Mouse (Mus musculus): ENCODE results near the gene Sfmbt2.

The Sfmbt2 gene

GRCm38 (mm10) chr2:10369676-10370075 lies 634 bp upstream of the Sfmbt2 start:
- in situ Hi-C loops (cut with MboI; ENCODE audit: low pct_unique_long_range_greater_than_20kb in 1 of 2, low sequenced_read_pairs in 2 of 2, unreplicated experiment in 1 of 2) = loop anchor here in 1 of 2 experiments (25.0 kb wide), 1 partner anchor 482 kb away; the partner anchor contains the start of genes 4930412O13Rik, 9230102O04Rik and Gata3

- in situ Hi-C loops (cut with MboI; ENCODE audit: low pct_unique_long_range_greater_than_20kb in 1 of 2, low sequenced_read_pairs in 2 of 2, unreplicated experiment in 1 of 2) = loop anchor here in 1 of 2 experiments (25.0 kb wide), 1 partner anchor 484 kb away; the partner anchor contains the start of genes 4930412O13Rik, 9230102O04Rik and Gata3
Measured at GRCm38 (mm10) chr2:10370687-10371458, 563 bp downstream of the Sfmbt2 start.

- in situ Hi-C loops (cut with MboI; ENCODE audit: low pct_unique_long_range_greater_than_20kb in 1 of 2, low sequenced_read_pairs in 2 of 2, unreplicated experiment in 1 of 2) = loop anchor here in 1 of 2 experiments (25.0 kb wide), 1 partner anchor 484 kb away; the partner anchor contains the start of genes 4930412O13Rik, 9230102O04Rik and Gata3
Measured at GRCm38 (mm10) chr2:10371459-10371817, 1.1 kb downstream of the Sfmbt2 start.

- in situ Hi-C loops (cut with MboI; ENCODE audit: low pct_unique_long_range_greater_than_20kb in 1 of 2, low sequenced_read_pairs in 2 of 2, unreplicated experiment in 1 of 2) = loop anchor here in 1 of 2 experiments (25.0 kb wide), 1 partner anchor 485 kb away; the partner anchor contains the start of genes 4930412O13Rik, 9230102O04Rik and Gata3
Measured at GRCm38 (mm10) chr2:10371899-10372298, 1.6 kb downstream of the Sfmbt2 start.

- in situ Hi-C loops (cut with MboI; ENCODE audit: low pct_unique_long_range_greater_than_20kb in 1 of 2, low sequenced_read_pairs in 2 of 2, unreplicated experiment in 1 of 2) = loop anchor here in 1 of 2 experiments (25.0 kb wide), 1 partner anchor 485 kb away; the partner anchor contains the start of genes 4930412O13Rik, 9230102O04Rik and Gata3
Measured at GRCm38 (mm10) chr2:10372321-10372723, 2.0 kb downstream of the Sfmbt2 start.

- in situ Hi-C loops (cut with MboI; ENCODE audit: low pct_unique_long_range_greater_than_20kb in 1 of 2, low sequenced_read_pairs in 2 of 2, unreplicated experiment in 1 of 2) = loop anchor here in 1 of 2 experiments (25.0 kb wide), 1 partner anchor 486 kb away; the partner anchor contains the start of genes 4930412O13Rik, 9230102O04Rik and Gata3
Measured at GRCm38 (mm10) chr2:10372776-10373507, 2.6 kb downstream of the Sfmbt2 start.

GRCm38 (mm10) chr2:10373508-10374206 lies 3.3 kb downstream of the Sfmbt2 start:
- in situ Hi-C loops (cut with MboI; ENCODE audit: low pct_unique_long_range_greater_than_20kb in 1 of 2, low sequenced_read_pairs in 2 of 2, unreplicated experiment in 1 of 2) = loop anchor here in 1 of 2 experiments (25.0 kb wide), 1 partner anchor 486 kb away; the partner anchor contains the start of genes 4930412O13Rik, 9230102O04Rik and Gata3

GRCm38 (mm10) chr2:10374207-10375023 lies 4.1 kb downstream of the Sfmbt2 start:
- in situ Hi-C loops (cut with MboI; ENCODE audit: low pct_unique_long_range_greater_than_20kb in 1 of 2, low sequenced_read_pairs in 2 of 2, unreplicated experiment in 1 of 2) = loop anchor here in 1 of 2 experiments (25.0 kb wide), 1 partner anchor 487 kb away; the partner anchor contains the start of genes 4930412O13Rik, 9230102O04Rik and Gata3

GRCm38 (mm10) chr2:10375024-10375372 lies 4.7 kb downstream of the Sfmbt2 start:
- in situ Hi-C loops (cut with MboI; ENCODE audit: low pct_unique_long_range_greater_than_20kb in 1 of 2, low sequenced_read_pairs in 2 of 2, unreplicated experiment in 1 of 2) = no loop called here

- in situ Hi-C loops (cut with MboI; ENCODE audit: low pct_unique_long_range_greater_than_20kb in 1 of 2, low sequenced_read_pairs in 2 of 2, unreplicated experiment in 1 of 2) = no loop called here
Measured at GRCm38 (mm10) chr2:10389988-10390387, 19.7 kb downstream of the Sfmbt2 start.

GRCm38 (mm10) chr2:10390791-10391190 lies 20.5 kb downstream of the Sfmbt2 start:
- in situ Hi-C loops (cut with MboI; ENCODE audit: low pct_unique_long_range_greater_than_20kb in 1 of 2, low sequenced_read_pairs in 2 of 2, unreplicated experiment in 1 of 2) = no loop called here

- in situ Hi-C loops (cut with MboI; ENCODE audit: low pct_unique_long_range_greater_than_20kb in 1 of 2, low sequenced_read_pairs in 2 of 2, unreplicated experiment in 1 of 2) = no loop called here
Measured at GRCm38 (mm10) chr2:10395143-10395542, 24.8 kb downstream of the Sfmbt2 start.

GRCm38 (mm10) chr2:10397790-10398189 lies 27.5 kb downstream of the Sfmbt2 start:
- in situ Hi-C loops (cut with MboI; ENCODE audit: low pct_unique_long_range_greater_than_20kb in 1 of 2, low sequenced_read_pairs in 2 of 2, unreplicated experiment in 1 of 2) = no loop called here

GRCm38 (mm10) chr2:10406151-10406550 lies 35.8 kb downstream of the Sfmbt2 start:
- in situ Hi-C loops (cut with MboI; ENCODE audit: low pct_unique_long_range_greater_than_20kb in 1 of 2, low sequenced_read_pairs in 2 of 2, unreplicated experiment in 1 of 2) = no loop called here

GRCm38 (mm10) chr2:10409422-10409821 lies 39.1 kb downstream of the Sfmbt2 start:
- in situ Hi-C loops (cut with MboI; ENCODE audit: low pct_unique_long_range_greater_than_20kb in 1 of 2, low sequenced_read_pairs in 2 of 2, unreplicated experiment in 1 of 2) = no loop called here

GRCm38 (mm10) chr2:10410069-10410468 lies 39.8 kb downstream of the Sfmbt2 start:
- in situ Hi-C loops (cut with MboI; ENCODE audit: low pct_unique_long_range_greater_than_20kb in 1 of 2, low sequenced_read_pairs in 2 of 2, unreplicated experiment in 1 of 2) = no loop called here

- in situ Hi-C loops (cut with MboI; ENCODE audit: low pct_unique_long_range_greater_than_20kb in 1 of 2, low sequenced_read_pairs in 2 of 2, unreplicated experiment in 1 of 2) = no loop called here
Measured at GRCm38 (mm10) chr2:10420944-10421420, 50.7 kb downstream of the Sfmbt2 start.
